Mouse (Mus musculus) intestine, embryonic 14.5 days (tissue): ENCODE data around the gene Top2a. TPM values are rescaled to one million over a fixed set of nuclear protein-coding genes. Genes with fewer than 3 reads are reported as not detected.
A peak's percentile ranks its signal among the peaks of the same experiment; 100 is the strongest.

Source experiments
- ATAC-seq: fragments of 200-750 bp; cut with Nextera tagmentation; replicated peaks from 2 replicates; pipeline ENCODE4 v1.8.0; 2017; ENCODE audit warnings: low read depth, moderate number of reproducible peaks, moderate TSS enrichment, moderate library complexity; ENCODE audit not compliant: low FRiP score, low TSS enrichment
- DNase-seq: peaks from one replicate; pipeline ENCODE4 v3.0.0-alpha.2; 2018; ENCODE audit warnings: low spot score
- H3K27ac ChIP-seq: fragments of 300-500 bp; sonication (generic); 2 replicates; pipeline ENCODE4 v1.5.1; 2014; ENCODE audit warnings: low read depth, mild to moderate bottlenecking, control low read depth
- H3K27me3 ChIP-seq: fragments of 300-500 bp; sonication (generic); replicated peaks from 2 replicates; pipeline ENCODE4 v1.6.1; 2014; ENCODE audit warnings: low read length, control low read depth; ENCODE audit not compliant: control insufficient read depth, insufficient read depth
- H3K36me3 ChIP-seq: fragments of 300-500 bp; sonication (generic); 2 replicates; pipeline ENCODE4 v1.6.1; 2014; ENCODE audit warnings: low read length, control low read depth; ENCODE audit not compliant: control insufficient read depth, insufficient read depth
- H3K4me1 ChIP-seq: fragments of 300-500 bp; sonication (generic); replicated peaks from 2 replicates; pipeline ENCODE4 v1.6.1; 2014; ENCODE audit warnings: low read length, control low read depth, mixed read lengths; ENCODE audit not compliant: control insufficient read depth, insufficient read depth
- H3K4me2 ChIP-seq: fragments of 300-500 bp; sonication (generic); 2 replicates; pipeline ENCODE4 v1.6.1; 2014; ENCODE audit warnings: low read length
- H3K4me3 ChIP-seq: fragments of 300-500 bp; sonication (generic); 2 replicates; pipeline ENCODE4 v1.5.1; 2014; ENCODE audit warnings: low read depth, low read length, control low read depth, mixed read lengths
- H3K9ac ChIP-seq: fragments of 300-500 bp; sonication (generic); 2 replicates; pipeline ENCODE4 v1.6.1; 2014; ENCODE audit warnings: mild to moderate bottlenecking, low read length
- H3K9me3 ChIP-seq: fragments of 300-500 bp; sonication (generic); 2 replicates; pipeline ENCODE4 v1.6.1; 2016; ENCODE audit warnings: low read length, control low read depth; ENCODE audit not compliant: control insufficient read depth
- WGBS: fragments of 180-500 bp; shearing (Covaris S2); extraction: QIAGEN DNeasy Blood & Tissue Kit; methylation state at CpG from one replicate; pipeline ENCODE4 v1.1.7; 2014; 5-methylcytosine and 5-hydroxymethylcytosine counted together
- polyA plus RNA-seq: library from polyadenylated mRNA; unstranded; fragments of >200 nt; fragmentation: Nextera tagmentation; extraction: Ambion mirVana; gene quantifications from 2 replicates; pipeline ENCODE4 v1.2.1, GENCODE M21; 2014

Top2a gene
- polyA plus RNA-seq, 1 experiment from 2014 or later: 248 TPM

GRCm38 (mm10) chr11:98968079-98968478, 55.9 kb downstream of the Top2a start:
- peaks cover 84% of the 10 kb centered on the region for H3K4me1 ChIP-seq
- WGBS: 51% methylated on average over 16 of the region's 16 CpGs
- no peak overlapping the region for H3K9ac ChIP-seq
- H3K36me3 ChIP-seq: peaks cover 59% of the 10 kb centered on the region
- H3K27me3 ChIP-seq: no peaks in the 10 kb centered on the region
- no peak for DNase-seq
- no peaks in the 10 kb centered on the region for H3K9me3 ChIP-seq
- H3K4me2 ChIP-seq: peak overlapping the region; percentile 28
- no peak overlapping the region for H3K4me3 ChIP-seq
- peak overlapping the region; percentile 60 for H3K27ac ChIP-seq
- no peak for ATAC-seq

GRCm38 (mm10) chr11:98966499-98967141, 57.4 kb downstream of the Top2a start:
- H3K9ac ChIP-seq: no peak overlapping the region
- H3K4me3 ChIP-seq: no peak overlapping the region
- H3K9me3 ChIP-seq: no peaks in the 10 kb centered on the region
- no peaks in the 10 kb centered on the region for H3K27me3 ChIP-seq
- ATAC-seq (no peak), DNase-seq (peak; percentile 62)
- WGBS: 39% methylated on average over 9 of the region's 9 CpGs
- peak overlapping the region; percentile 1; the same call in 1 of the 2 replicates for H3K27ac ChIP-seq
- peak overlapping the region; percentile 100; the same call in 1 of the 2 replicates for H3K4me2 ChIP-seq
- peaks cover 44% of the 10 kb centered on the region for H3K36me3 ChIP-seq
- H3K4me1 ChIP-seq: peaks cover 97% of the 10 kb centered on the region

- WGBS: 18% methylated on average over 11 of the region's 11 CpGs
- Histone ChIP-seq H3K27me3 (no peaks in the 10 kb centered on the region), H3K36me3 (peaks cover 33% of the 10 kb centered on the region), H3K9ac (peak overlapping the region; percentile 16; the same call in 1 of the 2 replicates), H3K4me1 (peaks cover 94% of the 10 kb centered on the region), H3K27ac (peak overlapping the region; percentile 94; the same call in 1 of the 2 replicates), H3K9me3 (no peaks in the 10 kb centered on the region), H3K4me2 (peak overlapping the region; percentile 100), H3K4me3 (peak overlapping the region; percentile 69)
- no peak for DNase-seq
- no peak for ATAC-seq
Measured at GRCm38 (mm10) chr11:98965416-98966077, 58.4 kb downstream of the Top2a start.

- no peaks in the 10 kb centered on the region for H3K27me3 ChIP-seq
- WGBS: 19% methylated on average over 15 of the region's 15 CpGs
- peak; percentile 73 for DNase-seq
Measured at GRCm38 (mm10) chr11:98964616-98965415, 59.2 kb downstream of the Top2a start.

GRCm38 (mm10) chr11:98964201-98964615, 59.8 kb downstream of the Top2a start:
- Histone ChIP-seq H3K27me3 (no peaks in the 10 kb centered on the region), H3K36me3 (peaks cover 21% of the 10 kb centered on the region), H3K4me2 (peak overlapping the region; percentile 100), H3K4me1 (peaks cover 84% of the 10 kb centered on the region), H3K9ac (peak overlapping the region; percentile 43), H3K9me3 (no peaks in the 10 kb centered on the region), H3K27ac (peak overlapping the region; percentile 94), H3K4me3 (peak overlapping the region; percentile 69)
- WGBS: 7% methylated on average over 6 of the region's 6 CpGs
- ATAC-seq: no peak
- peak; percentile 67 for DNase-seq

More at GRCm38 (mm10) chr11:98964616-98965415, 59.2 kb downstream of the Top2a start:
- peak overlapping the region; percentile 69 for H3K4me3 ChIP-seq
- H3K36me3 ChIP-seq: peaks cover 26% of the 10 kb centered on the region
- H3K9ac ChIP-seq: peak overlapping the region; percentile 43
- no peaks in the 10 kb centered on the region for H3K9me3 ChIP-seq
- no peak for ATAC-seq
- H3K4me1 ChIP-seq: peaks cover 87% of the 10 kb centered on the region
- H3K27ac ChIP-seq: peak overlapping the region; percentile 94
- peak overlapping the region; percentile 100 for H3K4me2 ChIP-seq

GRCm38 (mm10) chr11:98963191-98964021, 60.6 kb downstream of the Top2a start:
- ATAC-seq (peak; percentile 83), DNase-seq (peak; percentile 91)
- Histone ChIP-seq H3K4me3 (peak overlapping the region; percentile 69), H3K4me1 (peaks cover 81% of the 10 kb centered on the region), H3K36me3 (peaks cover 16% of the 10 kb centered on the region), H3K27me3 (no peaks in the 10 kb centered on the region), H3K9me3 (no peaks in the 10 kb centered on the region), H3K4me2 (peak overlapping the region; percentile 100), H3K27ac (peak overlapping the region; percentile 94), H3K9ac (peak overlapping the region; percentile 58)
- WGBS: 2% methylated on average over 32 of the region's 32 CpGs

GRCm38 (mm10) chr11:98962421-98963095, 61.4 kb downstream of the Top2a start:
- peak overlapping the region; percentile 69 for H3K4me3 ChIP-seq
- peak overlapping the region; percentile 58 for H3K9ac ChIP-seq
- 13% methylated on average over 12 of the region's 12 CpGs for WGBS
- peak overlapping the region; percentile 94 for H3K27ac ChIP-seq
- no peaks in the 10 kb centered on the region for H3K9me3 ChIP-seq
- peak; percentile 55 for DNase-seq
- peak overlapping the region; percentile 100 for H3K4me2 ChIP-seq
- ATAC-seq: no peak
- H3K4me1 ChIP-seq: peaks cover 72% of the 10 kb centered on the region
- peaks cover 14% of the 10 kb centered on the region for H3K36me3 ChIP-seq
- no peaks in the 10 kb centered on the region for H3K27me3 ChIP-seq
